Mouse (Mus musculus) kidney, embryonic 16.5 days (tissue): Measurements from ENCODE around the gene Capn10. TPM values are rescaled to one million over a fixed set of nuclear protein-coding genes. Genes with fewer than 3 reads are reported as not detected.

Experiments used
- ATAC-seq: fragments of 200-750 bp; cut with Nextera tagmentation; 2 replicates; pipeline ENCODE4 v1.8.0; 2017; ENCODE audit warnings: moderate TSS enrichment; ENCODE audit not compliant: low FRiP score, low TSS enrichment
- H3K27ac ChIP-seq: fragments of 300-500 bp; sonication (generic); 2 replicates; pipeline ENCODE4 v1.5.1; 2014; ENCODE audit warnings: low read length
- H3K27me3 ChIP-seq: fragments of 300-500 bp; sonication (generic); 2 replicates; pipeline ENCODE4 v1.6.1; 2014; ENCODE audit warnings: low read length, control low read depth, mixed read lengths; ENCODE audit not compliant: insufficient read depth
- H3K36me3 ChIP-seq: fragments of 300-500 bp; sonication (generic); 2 replicates; pipeline ENCODE4 v1.6.1; 2014; ENCODE audit warnings: low read length, control low read depth, mixed read lengths; ENCODE audit not compliant: insufficient read depth
- H3K4me1 ChIP-seq: fragments of 300-500 bp; sonication (generic); 2 replicates; pipeline ENCODE4 v1.6.1; 2014; ENCODE audit warnings: low read length, control low read depth, mixed read lengths; ENCODE audit not compliant: insufficient read depth
- H3K4me2 ChIP-seq: fragments of 300-500 bp; sonication (generic); replicated peaks from 2 replicates; pipeline ENCODE4 v1.6.1; 2014; ENCODE audit warnings: low read depth, low read length
- H3K4me3 ChIP-seq: fragments of 300-500 bp; sonication (generic); 2 replicates; pipeline ENCODE4 v1.5.1; 2014; ENCODE audit warnings: mild to moderate bottlenecking, low read length
- H3K9ac ChIP-seq: fragments of 300-500 bp; sonication (generic); replicated peaks from 2 replicates; pipeline ENCODE4 v1.6.1; 2014; ENCODE audit warnings: low read length
- H3K9me3 ChIP-seq: fragments of 300-500 bp; sonication (generic); 2 replicates; pipeline ENCODE4 v1.6.1; 2016; ENCODE audit warnings: low read length, control low read depth
- WGBS: fragments of 180-500 bp; shearing (Covaris S2); extraction: QIAGEN DNeasy Blood & Tissue Kit; methylation state at CpG from one replicate; pipeline ENCODE4 v1.1.7; 2014; 5-methylcytosine and 5-hydroxymethylcytosine counted together
- polyA plus RNA-seq: library from polyadenylated mRNA; unstranded; fragments of >200 nt; fragmentation: Nextera tagmentation; extraction: Ambion mirVana; gene quantifications from 2 replicates; pipeline ENCODE4 v1.2.1, GENCODE M21; 2015

Capn10 gene
- polyA plus RNA-seq, 1 experiment from 2014 or later = 42.8 TPM

DNA sequence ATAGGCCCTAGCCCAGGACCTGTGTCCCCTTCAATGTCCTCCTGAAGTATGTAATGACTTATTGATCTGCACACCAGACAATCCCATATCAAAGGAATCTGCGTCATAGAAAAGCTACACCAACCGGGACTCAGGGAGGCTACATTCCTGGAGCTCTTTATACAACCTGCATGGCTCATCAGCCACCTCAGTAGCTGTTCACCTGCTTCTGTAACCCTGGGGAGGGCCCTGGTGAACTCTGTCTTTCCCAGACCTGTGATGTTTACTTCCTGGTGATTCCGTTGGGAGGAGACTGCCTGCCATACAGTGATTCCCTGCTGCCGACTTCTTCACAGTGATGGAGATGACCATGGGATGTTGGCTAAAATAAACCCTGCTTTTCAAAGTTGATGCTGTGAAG lies 54.7 kb downstream of the Capn10 start:
- 72% methylated on average over 4 of the region's 4 CpGs for WGBS
- no peak for ATAC-seq
- Histone ChIP-seq H3K9me3 (no peaks in the 10 kb centered on the region), H3K9ac (no peak overlapping the region), H3K27ac (no peak overlapping the region), H3K27me3 (no peaks in the 10 kb centered on the region), H3K4me1 (no peaks in the 10 kb centered on the region), H3K36me3 (no peaks in the 10 kb centered on the region), H3K4me3 (no peak overlapping the region), H3K4me2 (no peak overlapping the region)

GRCm38 (mm10) chr1:92989891-92990290 lies 55.7 kb downstream of the Capn10 start:
- no peaks in the 10 kb centered on the region for H3K9me3 ChIP-seq
- no peak overlapping the region for H3K9ac ChIP-seq
- H3K36me3 ChIP-seq = no peaks in the 10 kb centered on the region
- H3K27me3 ChIP-seq = no peaks in the 10 kb centered on the region
- no peak for ATAC-seq
- H3K4me3 ChIP-seq = no peak overlapping the region
- no peak overlapping the region for H3K4me2 ChIP-seq
- no peak overlapping the region for H3K27ac ChIP-seq
- WGBS = 42% methylated on average over 4 of the region's 4 CpGs
- H3K4me1 ChIP-seq = no peaks in the 10 kb centered on the region

DNA sequence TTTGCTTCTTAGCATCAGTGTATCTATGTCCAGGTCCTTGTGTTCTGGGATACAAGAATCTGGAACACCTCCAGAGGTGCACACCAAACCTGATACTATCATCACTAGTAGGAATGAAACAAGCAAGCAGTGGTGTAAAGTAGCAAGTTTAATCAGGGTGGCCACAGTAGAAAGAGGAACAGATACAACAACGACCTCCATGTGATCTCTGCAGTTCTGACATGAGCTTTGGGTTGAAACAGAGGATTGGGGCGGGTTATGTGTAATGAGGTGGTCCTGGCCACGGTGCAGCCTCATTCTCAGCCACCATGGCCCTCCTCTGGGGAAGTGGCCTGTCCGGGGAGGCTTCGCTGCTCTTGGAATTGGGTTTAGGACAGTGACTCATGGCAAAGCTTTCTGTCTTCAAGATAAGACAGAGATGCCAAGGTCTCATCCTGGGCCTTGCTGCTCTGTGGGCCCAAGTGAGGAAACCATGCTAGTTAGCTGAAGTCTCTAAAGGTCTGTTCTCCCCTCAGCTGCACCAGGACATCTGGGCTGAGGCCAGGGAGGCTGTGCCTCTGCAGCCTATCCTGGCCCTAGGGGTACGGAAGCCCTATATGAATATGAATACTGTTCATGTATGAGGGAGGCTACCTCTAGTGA lies 58.2 kb downstream of the Capn10 start:
- no peaks in the 10 kb centered on the region for H3K36me3 ChIP-seq
- ATAC-seq = no peak
- no peak overlapping the region for H3K4me2 ChIP-seq
- no peak overlapping the region for H3K4me3 ChIP-seq
- 84% methylated on average over 6 of the region's 6 CpGs for WGBS
- no peak overlapping the region for H3K27ac ChIP-seq
- H3K4me1 ChIP-seq = no peaks in the 10 kb centered on the region
- no peak overlapping the region for H3K9ac ChIP-seq
- H3K9me3 ChIP-seq = no peaks in the 10 kb centered on the region
- no peaks in the 10 kb centered on the region for H3K27me3 ChIP-seq

- Histone ChIP-seq H3K27ac (no peak overlapping the region), H3K27me3 (no peaks in the 10 kb centered on the region), H3K4me3 (no peak overlapping the region), H3K4me1 (no peaks in the 10 kb centered on the region), H3K4me2 (no peak overlapping the region), H3K9me3 (no peaks in the 10 kb centered on the region), H3K36me3 (no peaks in the 10 kb centered on the region), H3K9ac (no peak overlapping the region)
- WGBS = 76% methylated on average over 2 of the region's 2 CpGs
- ATAC-seq = no peak; the same call in 1 of the 2 replicates
These were observed 58.7 kb downstream of the Capn10 start for GRCm38 (mm10) chr1:92992880-92993279.

Other genes with a start within 250 kb of the Capn10 start
- 58.1 and 61.5 TPM in 2 replicates for gene Gpc1, start 102.7 kb upstream of the Capn10 start, polyA plus RNA-seq
- gene Ankmy1, start 31.5 kb upstream of the Capn10 start, polyA plus RNA-seq = 0.52 and 0.63 TPM in 2 replicates
- 12.3 and 13.9 TPM in 2 replicates for gene Dusp28, start 27.4 kb upstream of the Capn10 start, polyA plus RNA-seq
- gene Rnpepl1, start 23.6 kb upstream of the Capn10 start, polyA plus RNA-seq = 14.8 and 31.1 TPM in 2 replicates
- gene Gpr35, start 16.5 kb downstream of the Capn10 start, polyA plus RNA-seq = 0.50 and 0.62 TPM in 2 replicates
- gene Aqp12, start 72.0 kb downstream of the Capn10 start, polyA plus RNA-seq = not detected in 2 replicates
- gene Kif1a, start 167.6 kb downstream of the Capn10 start, polyA plus RNA-seq = 7.4 and 11.6 TPM in 2 replicates
- gene Agxt, start 200.9 kb downstream of the Capn10 start, polyA plus RNA-seq = 0.32 TPM in 1 of 2 replicates, not detected in the other
- gene 2310007B03Rik, start 226.6 kb downstream of the Capn10 start, polyA plus RNA-seq = 2.2 and 2.3 TPM in 2 replicates
- gene Crocc2, start 234.3 kb downstream of the Capn10 start, polyA plus RNA-seq = 0.22 and 0.34 TPM in 2 replicates